Mouse (Mus musculus) olfactory bulb, adult 2 months (tissue): ENCODE results near the gene Mthfd1l. TPM values are rescaled to one million over a fixed set of nuclear protein-coding genes. Genes with fewer than 3 reads are reported as not detected.

Experiments
- H3K27ac ChIP-seq: fragments of 200-500 bp; 2 replicates; pipeline ENCODE4 v1.5.1; 2012; ENCODE audit warnings: low read depth, low read length; ENCODE audit not compliant: insufficient read depth
- H3K4me1 ChIP-seq: fragments of 200-500 bp; 2 replicates; pipeline ENCODE4 v1.6.1; 2012; ENCODE audit warnings: low read length; ENCODE audit not compliant: control insufficient read depth, insufficient read depth
- H3K4me3 ChIP-seq: fragments of 200-500 bp; 2 replicates; pipeline ENCODE4 v1.5.1; 2012; ENCODE audit warnings: mild to moderate bottlenecking, low read depth, low read length, moderate library complexity; ENCODE audit not compliant: insufficient read depth
- CTCF ChIP-seq: fragments of 200-500 bp; IDR thresholded peaks from 2 replicates; pipeline ENCODE4 v1.5.1; 2012; ENCODE audit warnings: low read depth, mild to moderate bottlenecking, low read length, moderate library complexity; ENCODE audit not compliant: insufficient read depth
- POLR2A ChIP-seq: fragments of 200-500 bp; IDR thresholded peaks from 2 replicates; pipeline ENCODE4 v1.6.1; 2012; ENCODE audit warnings: mild to moderate bottlenecking, low read depth, low read length, moderate library complexity; ENCODE audit not compliant: insufficient read depth
- WGBS: fragments of 180-500 bp; shearing (Covaris S2); methylation state at CpG from one replicate; pipeline ENCODE4 v1.1.7; 2018; 5-methylcytosine and 5-hydroxymethylcytosine counted together
- polyA plus RNA-seq: library from polyadenylated mRNA; stranded (reverse); fragments of >200 nt; gene quantifications from 2 replicates; pipeline ENCODE4 v1.2.4, GENCODE M21; 2012; ENCODE audit warnings: low replicate concordance; ENCODE audit not compliant: missing spikeins, insufficient read depth, insufficient read length

Mthfd1l gene
- polyA plus RNA-seq, 1 experiment, result not detected

GRCm38 (mm10) chr10:3943492-3944395 is 29.2 kb upstream of the Mthfd1l start:
- TF ChIP-seq POLR2A, result no peak
- TF ChIP-seq CTCF, result peak; percentile 46
- peaks cover 3% of the 10 kb centered on the region; the same call in 1 of the 2 replicates for H3K4me1 ChIP-seq
- H3K4me3 ChIP-seq, result no peak overlapping the region
- H3K27ac ChIP-seq, result no peak overlapping the region
- WGBS, result 25% methylated on average over 10 of the region's 10 CpGs

DNA sequence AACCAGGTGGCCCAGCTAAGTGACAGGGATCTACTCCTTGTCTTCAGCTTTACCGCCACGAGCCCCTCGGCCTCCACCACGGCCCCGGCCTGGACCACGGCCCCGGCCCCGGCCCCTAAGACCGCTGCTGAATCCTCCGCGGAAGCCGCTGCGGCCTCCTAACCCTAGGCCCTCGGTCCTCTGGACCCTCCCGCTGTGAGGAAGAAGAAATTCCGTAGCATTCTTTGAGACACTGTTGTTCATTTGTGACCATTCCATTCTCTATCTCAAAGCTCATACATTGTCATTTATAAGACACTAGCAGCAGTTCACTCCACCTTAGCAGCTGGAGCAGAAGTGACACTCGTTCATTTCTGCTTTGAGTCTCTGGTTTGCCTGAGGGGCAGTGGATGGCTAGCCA is 26.0 kb upstream of the Mthfd1l start:
- Histone ChIP-seq H3K27ac (no peak overlapping the region), H3K4me1 (no peaks in the 10 kb centered on the region), H3K4me3 (no peak overlapping the region)
- WGBS, result 93% methylated on average over 17 of the region's 17 CpGs
- no peak for TF ChIP-seq POLR2A

GRCm38 (mm10) chr10:3947346-3947745 is 25.6 kb upstream of the Mthfd1l start:
- H3K4me3 ChIP-seq, result no peak overlapping the region
- 98% methylated on average over 7 of the region's 7 CpGs for WGBS
- no peak for TF ChIP-seq CTCF
- no peak for TF ChIP-seq POLR2A
- H3K27ac ChIP-seq, result no peak overlapping the region
- H3K4me1 ChIP-seq, result no peaks in the 10 kb centered on the region

- 89% methylated on average over 6 of the region's 6 CpGs for WGBS
- no peaks in the 10 kb centered on the region for H3K4me1 ChIP-seq
- H3K4me3 ChIP-seq, result no peak overlapping the region
- TF ChIP-seq POLR2A, result no peak
- no peak overlapping the region for H3K27ac ChIP-seq
Measured at GRCm38 (mm10) chr10:3949306-3949705, 23.6 kb upstream of the Mthfd1l start.

DNA sequence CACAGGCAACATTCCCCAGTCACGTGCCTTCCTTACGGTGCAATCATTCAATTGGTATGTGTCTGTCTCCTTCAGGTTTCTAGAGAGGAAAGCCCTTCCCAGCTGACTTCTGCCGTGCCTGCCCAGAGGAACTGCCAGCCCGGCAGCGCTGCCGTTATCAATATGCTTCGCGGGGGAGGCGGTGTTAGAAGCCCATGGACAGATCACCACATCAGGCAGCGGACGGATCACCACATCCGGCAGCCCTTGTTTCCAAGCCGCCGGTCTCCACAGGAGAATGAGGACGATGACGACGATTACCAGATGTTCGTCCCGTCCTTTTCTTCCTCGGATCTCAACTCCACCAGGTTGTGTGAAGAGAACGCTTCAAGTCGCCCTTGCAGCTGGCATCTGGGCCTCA is 16.4 kb upstream of the Mthfd1l start:
- Histone ChIP-seq H3K27ac (no peak overlapping the region), H3K4me3 (no peak overlapping the region), H3K4me1 (no peaks in the 10 kb centered on the region)
- WGBS, result 95% methylated on average over 22 of the region's 22 CpGs
- TF ChIP-seq POLR2A (no peak), CTCF (no peak)

DNA sequence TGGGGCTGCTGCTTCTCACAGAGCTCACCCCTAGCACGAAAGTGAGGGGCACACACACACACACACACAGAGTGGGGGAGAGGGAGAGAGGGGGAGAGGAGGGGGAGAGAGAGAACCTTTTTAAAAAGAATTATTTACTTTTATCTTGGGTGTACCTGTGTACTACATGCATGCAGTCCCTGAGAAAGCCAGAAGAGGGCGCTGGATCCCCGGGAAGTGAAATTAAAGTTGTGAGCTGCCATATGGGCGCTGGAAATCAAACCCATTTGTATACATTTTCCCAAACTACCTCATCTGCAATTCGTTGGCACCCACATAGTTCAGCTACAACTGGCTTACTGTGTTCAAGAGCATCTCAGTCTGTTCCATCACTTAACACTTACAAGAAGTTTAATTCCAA is 14.3 kb upstream of the Mthfd1l start:
- Histone ChIP-seq H3K27ac (no peak overlapping the region), H3K4me3 (no peak overlapping the region), H3K4me1 (no peaks in the 10 kb centered on the region)
- 80% methylated on average over 5 of the region's 5 CpGs for WGBS
- no peak for TF ChIP-seq CTCF
- no peak for TF ChIP-seq POLR2A

GRCm38 (mm10) chr10:3969026-3969425 is 3.9 kb upstream of the Mthfd1l start:
- 93% methylated on average over 3 of the region's 3 CpGs for WGBS

GRCm38 (mm10) chr10:3972237-3972636 is 681 bp upstream of the Mthfd1l start:
- WGBS, result 88% methylated on average over 9 of the region's 9 CpGs
- H3K4me3 ChIP-seq, result no peak overlapping the region
- H3K27ac ChIP-seq, result no peak overlapping the region
- TF ChIP-seq POLR2A, result no peak
- no peak for TF ChIP-seq CTCF
- H3K4me1 ChIP-seq, result no peaks in the 10 kb centered on the region

More at GRCm38 (mm10) chr10:3969026-3969425, 3.9 kb upstream of the Mthfd1l start:
- TF ChIP-seq POLR2A (no peak), CTCF (no peak)
- no peak overlapping the region for H3K4me3 ChIP-seq
- H3K27ac ChIP-seq, result no peak overlapping the region
- no peaks in the 10 kb centered on the region for H3K4me1 ChIP-seq

GRCm38 (mm10) chr10:3973589-3974070 is 712 bp downstream of the Mthfd1l start:
- WGBS, result under 1% methylated on average over 39 of the region's 39 CpGs
- H3K4me3 ChIP-seq, result peak overlapping the region; percentile 70
- TF ChIP-seq CTCF (no peak), POLR2A (peak; percentile 68)
- no peaks in the 10 kb centered on the region for H3K4me1 ChIP-seq
- peak overlapping the region; percentile 67 for H3K27ac ChIP-seq
